In the genomic region with DNA sequence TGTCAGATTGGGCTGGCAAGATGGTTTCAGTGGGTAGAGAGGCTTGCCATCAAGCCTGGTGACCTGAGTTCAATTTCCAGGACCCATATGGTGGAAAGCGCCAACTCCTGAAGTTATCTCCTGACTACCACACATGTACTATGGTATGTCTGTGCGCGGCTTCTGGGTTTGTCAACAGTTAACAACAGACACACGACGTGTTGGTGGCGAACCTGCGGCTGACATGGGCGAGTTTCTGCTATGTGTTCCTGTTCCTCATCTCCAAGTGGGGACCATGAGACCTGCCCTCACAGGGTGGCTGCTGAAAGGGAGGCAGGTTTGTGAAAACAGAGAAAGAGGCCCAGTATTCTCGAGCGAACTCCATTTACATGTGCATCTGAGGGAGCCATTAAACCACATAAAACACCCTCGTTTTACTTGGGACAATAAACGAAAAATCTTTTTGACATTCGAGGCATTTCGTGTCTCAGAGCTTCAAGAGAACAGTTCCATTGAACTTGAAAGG, we compare ENCODE assay signal across 13 mouse cellular contexts.
DNase-seq lines count a peak whose midpoint lies in the region; ATAC-seq lines count a peak whose summit lies in the region.
"Had no signal": no experiment of that assay in that cellular context is flagged by ENCODE, and none has a peak within 500 bp of the region (broad histone marks: within the 10 kb centered on the region; RNA-seq: fewer than 3 reads in every experiment).

No protein-coding gene starts in this region.

- no peak overlapping the region for H3K4me2 ChIP-seq in hindbrain, embryonic 12.5 days (replicated peaks)
- H3K4me2 ChIP-seq in midbrain, embryonic 14.5 days (ENCODE audit: low read length) = no peak overlapping the region
- no peak overlapping the region for H3K4me2 ChIP-seq in limb, embryonic 11.5 days (ENCODE audit: low read depth, severe bottlenecking)
- no peak overlapping the region for H3K4me2 ChIP-seq in neural tube, embryonic 15.5 days
- H3K4me2 ChIP-seq: liver, embryonic 12.5 days had no signal

- no peaks in the 10 kb centered on the region for H3K27me3 ChIP-seq in hindbrain, embryonic 12.5 days
- H3K27me3 ChIP-seq in hindbrain, embryonic 10.5 days (ENCODE audit: insufficient read depth, poor library complexity, severe bottlenecking) = no peaks in the 10 kb centered on the region
- no peaks in the 10 kb centered on the region for H3K27me3 ChIP-seq in midbrain, embryonic 14.5 days (ENCODE audit: control insufficient read depth, insufficient read depth, low read length)
- H3K27me3 ChIP-seq in midbrain, embryonic 10.5 days (ENCODE audit: low read depth, poor library complexity, severe bottlenecking) = 0 out of 2 replicates have a peak, but pooled peaks cover 6% of the 10 kb centered on the region
- no peaks in the 10 kb centered on the region for H3K27me3 ChIP-seq in limb, embryonic 11.5 days (ENCODE audit: control insufficient read depth, insufficient read depth, low read length)
- H3K27me3 ChIP-seq in neural tube, embryonic 15.5 days (replicated peaks) = no peaks in the 10 kb centered on the region

- no peak for DNase-seq in hindbrain, embryonic 10.5 days (ENCODE audit: low spot score)
- DNase-seq in midbrain, embryonic 14.5 days = no peak
- no peak for DNase-seq in midbrain, embryonic 10.5 days (ENCODE audit: low spot score)
- peak; percentile 27 for DNase-seq in limb, embryonic 11.5 days (ENCODE audit: low spot score)
- no peak for DNase-seq in thymus, postnatal 36 days
- DNase-seq: cerebellum, adult 11 months; heart, adult 11 months; thymus, postnatal 25 days had no signal

- peak; percentile 38; the same call in 1 of the 2 replicates for ATAC-seq in hindbrain, embryonic 12.5 days (ENCODE audit: low FRiP score)
- ATAC-seq in midbrain, embryonic 14.5 days (ENCODE audit: low FRiP score, low TSS enrichment) = no peak; the same call in 1 of the 2 replicates
- no peak for ATAC-seq in limb, embryonic 11.5 days (ENCODE audit: insufficient number of reproducible peaks, low FRiP score, low TSS enrichment, low read depth)
- no peak for ATAC-seq in neural tube, embryonic 15.5 days (ENCODE audit: low FRiP score)
- ATAC-seq in erythroid progenitor cell, adult 5-6 weeks (replicated peaks; ENCODE audit: low FRiP score, poor library complexity, severe bottlenecking) = no peak
- ATAC-seq: intestine, embryonic 16.5 days; liver, embryonic 12.5 days had no signal

- no peak overlapping the region for H3K9ac ChIP-seq in hindbrain, embryonic 12.5 days
- H3K9ac ChIP-seq in midbrain, embryonic 14.5 days (replicated peaks; ENCODE audit: low read length) = no peak overlapping the region
- H3K9ac ChIP-seq in limb, embryonic 11.5 days (ENCODE audit: low read length) = no peak overlapping the region
- H3K9ac ChIP-seq in neural tube, embryonic 15.5 days (replicated peaks) = no peak overlapping the region
- H3K9ac ChIP-seq: liver, embryonic 12.5 days had no signal

- no peaks in the 10 kb centered on the region for H3K36me3 ChIP-seq in hindbrain, embryonic 12.5 days
- no peaks in the 10 kb centered on the region for H3K36me3 ChIP-seq in hindbrain, embryonic 10.5 days
- H3K36me3 ChIP-seq in midbrain, embryonic 14.5 days (ENCODE audit: control insufficient read depth, insufficient read depth, low read length) = no peaks in the 10 kb centered on the region
- no peaks in the 10 kb centered on the region for H3K36me3 ChIP-seq in midbrain, embryonic 10.5 days
- H3K36me3 ChIP-seq in limb, embryonic 11.5 days (ENCODE audit: control insufficient read depth, insufficient read depth, low read length) = no peaks in the 10 kb centered on the region
- H3K36me3 ChIP-seq in neural tube, embryonic 15.5 days = no peaks in the 10 kb centered on the region
- H3K36me3 ChIP-seq: liver, embryonic 12.5 days had no signal

- no peaks in the 10 kb centered on the region for H3K9me3 ChIP-seq in hindbrain, embryonic 12.5 days (replicated peaks)
- no peaks in the 10 kb centered on the region for H3K9me3 ChIP-seq in hindbrain, embryonic 10.5 days
- no peaks in the 10 kb centered on the region for H3K9me3 ChIP-seq in midbrain, embryonic 14.5 days (ENCODE audit: control insufficient read depth, low read length)
- H3K9me3 ChIP-seq in midbrain, embryonic 10.5 days (replicated peaks) = no peaks in the 10 kb centered on the region
- H3K9me3 ChIP-seq in limb, embryonic 11.5 days (ENCODE audit: control insufficient read depth, low read length) = no peaks in the 10 kb centered on the region
- H3K9me3 ChIP-seq in neural tube, embryonic 15.5 days (replicated peaks) = no peaks in the 10 kb centered on the region
- H3K9me3 ChIP-seq: liver, embryonic 12.5 days had no signal

- H3K27ac ChIP-seq in hindbrain, embryonic 12.5 days = peak overlapping the region; percentile 62
- no peak overlapping the region for H3K27ac ChIP-seq in hindbrain, embryonic 10.5 days
- peak overlapping the region; percentile 32; the same call in 1 of the 2 replicates for H3K27ac ChIP-seq in midbrain, embryonic 14.5 days (replicated peaks; ENCODE audit: low read depth, low read length)
- no peak overlapping the region for H3K27ac ChIP-seq in midbrain, embryonic 10.5 days (replicated peaks)
- peak overlapping the region; percentile 47; the same call in 1 of the 2 replicates for H3K27ac ChIP-seq in limb, embryonic 11.5 days (replicated peaks; ENCODE audit: low read depth, low read length)
- H3K27ac ChIP-seq in neural tube, embryonic 15.5 days (replicated peaks) = peak overlapping the region; percentile 73
- H3K27ac ChIP-seq: liver, embryonic 12.5 days had no signal

- H3K4me3 ChIP-seq in hindbrain, embryonic 12.5 days = no peak overlapping the region
- H3K4me3 ChIP-seq in hindbrain, embryonic 10.5 days = no peak overlapping the region
- no peak overlapping the region for H3K4me3 ChIP-seq in midbrain, embryonic 14.5 days (replicated peaks; ENCODE audit: low read depth, low read length)
- H3K4me3 ChIP-seq in midbrain, embryonic 10.5 days = no peak overlapping the region
- no peak overlapping the region for H3K4me3 ChIP-seq in limb, embryonic 11.5 days (ENCODE audit: low read depth, low read length)
- no peak overlapping the region for H3K4me3 ChIP-seq in neural tube, embryonic 15.5 days (replicated peaks)
- H3K4me3 ChIP-seq: liver, embryonic 12.5 days had no signal

- peaks cover 22% of the 10 kb centered on the region for H3K4me1 ChIP-seq in hindbrain, embryonic 12.5 days
- peaks cover 27% of the 10 kb centered on the region for H3K4me1 ChIP-seq in hindbrain, embryonic 10.5 days (replicated peaks)
- peaks cover 7% of the 10 kb centered on the region; the same call in 1 of the 2 replicates for H3K4me1 ChIP-seq in midbrain, embryonic 14.5 days (ENCODE audit: control insufficient read depth, insufficient read depth, low read length)
- peaks cover 27% of the 10 kb centered on the region for H3K4me1 ChIP-seq in midbrain, embryonic 10.5 days
- peaks cover 4% of the 10 kb centered on the region; the same call in 1 of the 2 replicates for H3K4me1 ChIP-seq in limb, embryonic 11.5 days (ENCODE audit: control insufficient read depth, insufficient read depth, low read length)
- H3K4me1 ChIP-seq in neural tube, embryonic 15.5 days = peaks cover 19% of the 10 kb centered on the region
- H3K4me1 ChIP-seq: liver, embryonic 12.5 days had no signal

- 70% methylated on average over 14 of the region's 14 CpGs for WGBS in hindbrain, embryonic 12.5 days
- 91% methylated on average over 14 of the region's 14 CpGs for WGBS in hindbrain, embryonic 10.5 days
- 70% methylated on average over 14 of the region's 14 CpGs for WGBS in midbrain, embryonic 14.5 days
- WGBS in midbrain, embryonic 10.5 days = 93% methylated on average over 14 of the region's 14 CpGs
- 82% methylated on average over 14 of the region's 14 CpGs for WGBS in limb, embryonic 11.5 days
- 41% methylated on average over 14 of the region's 14 CpGs for WGBS in neural tube, embryonic 15.5 days

Comparison
In these comparisons a context has a peak if more than half of its experiments do, and no peak if none do; other contexts are left out.
1. H3K27ac ChIP-seq: peak in hindbrain, embryonic 12.5 days (single experiment), midbrain, embryonic 14.5 days (single experiment), limb, embryonic 11.5 days (single experiment) and neural tube, embryonic 15.5 days (single experiment); none in hindbrain, embryonic 10.5 days (single experiment) and midbrain, embryonic 10.5 days (single experiment).